Mouse (Mus musculus): ENCODE data around the gene Os9. TPM values are rescaled to one million over a fixed set of nuclear protein-coding genes. Genes with fewer than 3 reads are reported as not detected.

The Os9 gene
- total and polyA plus RNA-seq, 2 experiments from 2014 or later: 119 to 122 TPM

DNA sequence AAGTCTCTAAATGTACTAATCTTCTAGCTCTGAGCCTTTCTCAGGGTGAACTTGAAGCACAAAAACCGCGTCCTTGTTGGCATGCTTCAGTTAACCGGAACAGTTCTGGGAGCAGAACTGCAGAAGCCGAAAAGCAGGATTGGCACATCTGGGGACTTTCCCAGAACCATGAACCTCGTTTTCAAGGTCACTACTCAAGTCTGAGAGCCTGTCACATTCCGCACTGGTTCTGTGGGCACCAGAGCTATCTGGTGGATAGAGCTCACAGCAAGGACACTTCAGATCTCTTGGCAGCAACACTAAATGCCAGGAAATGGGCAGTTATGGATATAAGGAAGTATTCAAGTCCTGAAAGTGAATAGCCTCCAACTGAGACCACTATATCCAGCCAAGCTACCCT is 26.2 kb upstream of the Os9 start:
- no peaks in the 10 kb centered on the region for H3K36me3 ChIP-seq (ENCODE audit: insufficient read depth)
- H3K9ac ChIP-seq: no peak overlapping the region
- H3K27me3 ChIP-seq (ENCODE audit: insufficient read depth, low read length): no peaks in the 10 kb centered on the region
- H3K27ac ChIP-seq (ENCODE audit: low read depth, low read length): no peak overlapping the region
- no peak for DNase-seq
- no peak for TF ChIP-seq CTCF (IDR thresholded peaks at IDR 0.05; ENCODE audit: low read depth)
- WGBS: 81% methylated on average over 6 of the region's 6 CpGs
- ATAC-seq: no peak
- no peaks in the 10 kb centered on the region for H3K4me1 ChIP-seq (ENCODE audit: insufficient read depth)
- no peak overlapping the region for H3K4me2 ChIP-seq (ENCODE audit: low read depth)
- H3K9me3 ChIP-seq (ENCODE audit: low read length): no peaks in the 10 kb centered on the region
- no peak overlapping the region for H3K4me3 ChIP-seq (ENCODE audit: low read depth, low read length)

DNA sequence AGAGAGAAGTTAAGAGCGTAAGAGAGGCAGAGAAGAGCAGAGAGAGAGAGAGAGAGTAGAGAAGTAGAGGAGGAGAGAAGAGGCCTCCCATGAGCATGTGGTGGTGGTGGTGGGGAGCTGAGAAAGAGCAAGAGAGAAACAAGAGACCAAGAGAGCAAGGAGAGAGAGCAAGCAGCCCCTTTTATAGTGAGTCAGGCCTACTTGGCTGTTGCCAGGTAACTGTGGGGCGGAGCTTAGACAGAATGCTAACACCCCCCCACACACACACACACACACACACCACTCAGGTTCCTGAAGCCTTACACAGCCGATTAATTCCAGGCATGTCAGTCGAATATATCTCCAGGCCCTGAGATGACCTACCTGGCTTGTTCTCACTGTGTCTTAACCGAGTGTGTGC is 24.4 kb upstream of the Os9 start:
- H3K27me3 ChIP-seq (ENCODE audit: insufficient read depth, low read length): no peaks in the 10 kb centered on the region
- no peak overlapping the region for H3K9ac ChIP-seq
- no peaks in the 10 kb centered on the region for H3K4me1 ChIP-seq (ENCODE audit: insufficient read depth)
- TF ChIP-seq CTCF (IDR thresholded peaks at IDR 0.05; ENCODE audit: low read depth): no peak
- H3K4me2 ChIP-seq (ENCODE audit: low read depth): no peak overlapping the region
- no peaks in the 10 kb centered on the region for H3K36me3 ChIP-seq (ENCODE audit: insufficient read depth)
- WGBS: 79% methylated on average over 5 of the region's 5 CpGs
- no peaks in the 10 kb centered on the region for H3K9me3 ChIP-seq (ENCODE audit: low read length)
- no peak for DNase-seq
- H3K4me3 ChIP-seq (ENCODE audit: low read depth, low read length): no peak overlapping the region
- no peak for ATAC-seq
- no peak overlapping the region for H3K27ac ChIP-seq (ENCODE audit: low read depth, low read length)

DNA sequence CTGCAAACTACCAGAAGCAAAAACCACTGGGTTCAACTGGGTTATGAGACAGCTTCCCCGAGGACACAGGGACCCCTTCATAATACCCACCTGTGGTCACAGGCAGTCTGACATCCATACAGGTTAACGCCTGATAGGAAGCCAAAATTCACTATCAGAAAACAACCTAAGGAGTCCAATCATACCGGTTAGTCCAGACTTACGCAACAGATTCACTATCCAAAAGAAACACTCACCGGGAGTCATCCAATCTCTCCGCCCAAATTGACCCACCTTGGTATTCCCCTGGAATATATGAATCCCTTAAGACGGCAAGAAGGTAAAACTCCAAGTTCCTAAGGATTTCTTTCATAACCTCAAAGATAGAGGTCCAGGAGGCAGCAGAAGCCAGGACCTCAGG is 23.6 kb upstream of the Os9 start:
- Histone ChIP-seq H3K4me2 (ENCODE audit: low read depth) (no peak overlapping the region), H3K36me3 (ENCODE audit: insufficient read depth) (no peaks in the 10 kb centered on the region), H3K27ac (ENCODE audit: low read depth, low read length) (no peak overlapping the region), H3K4me1 (ENCODE audit: insufficient read depth) (no peaks in the 10 kb centered on the region), H3K27me3 (ENCODE audit: insufficient read depth, low read length) (no peaks in the 10 kb centered on the region), H3K9ac (no peak overlapping the region), H3K9me3 (ENCODE audit: low read length) (no peaks in the 10 kb centered on the region), H3K4me3 (ENCODE audit: low read depth, low read length) (no peak overlapping the region)
- no peak for TF ChIP-seq CTCF (IDR thresholded peaks at IDR 0.05; ENCODE audit: low read depth)
- ATAC-seq (no peak), DNase-seq (no peak)
- WGBS: 93% methylated on average over 7 of the region's 7 CpGs

DNA sequence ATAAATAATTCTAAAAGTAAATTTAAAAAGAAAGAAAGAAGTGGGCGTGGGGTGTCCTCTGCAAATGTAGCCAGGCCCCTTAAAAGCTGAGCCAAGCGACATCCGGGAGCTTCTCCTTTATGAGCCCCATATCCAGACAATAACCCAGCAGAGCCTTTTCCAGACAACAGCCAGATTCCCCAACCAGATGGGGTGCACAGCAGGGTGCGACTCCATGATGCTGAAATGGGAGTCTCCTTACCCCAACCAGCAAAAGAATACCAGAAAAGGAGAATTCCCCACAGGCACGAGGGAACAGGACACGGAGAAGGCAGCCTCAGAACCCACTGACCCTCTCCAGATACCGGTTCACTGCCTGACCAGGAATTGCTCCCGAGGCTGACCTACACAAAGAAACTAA is 22.3 kb upstream of the Os9 start:
- no peaks in the 10 kb centered on the region for H3K27me3 ChIP-seq (ENCODE audit: insufficient read depth, low read length)
- no peaks in the 10 kb centered on the region for H3K9me3 ChIP-seq (ENCODE audit: low read length)
- H3K4me1 ChIP-seq (ENCODE audit: insufficient read depth): no peaks in the 10 kb centered on the region
- no peak overlapping the region for H3K27ac ChIP-seq (ENCODE audit: low read depth, low read length)
- no peak overlapping the region for H3K4me3 ChIP-seq (ENCODE audit: low read depth, low read length)
- no peak for DNase-seq
- 82% methylated on average over 8 of the region's 8 CpGs for WGBS
- H3K36me3 ChIP-seq (ENCODE audit: insufficient read depth): no peaks in the 10 kb centered on the region
- TF ChIP-seq CTCF (IDR thresholded peaks at IDR 0.05; ENCODE audit: low read depth): no peak
- no peak overlapping the region for H3K9ac ChIP-seq
- no peak for ATAC-seq
- H3K4me2 ChIP-seq (ENCODE audit: low read depth): no peak overlapping the region

DNA sequence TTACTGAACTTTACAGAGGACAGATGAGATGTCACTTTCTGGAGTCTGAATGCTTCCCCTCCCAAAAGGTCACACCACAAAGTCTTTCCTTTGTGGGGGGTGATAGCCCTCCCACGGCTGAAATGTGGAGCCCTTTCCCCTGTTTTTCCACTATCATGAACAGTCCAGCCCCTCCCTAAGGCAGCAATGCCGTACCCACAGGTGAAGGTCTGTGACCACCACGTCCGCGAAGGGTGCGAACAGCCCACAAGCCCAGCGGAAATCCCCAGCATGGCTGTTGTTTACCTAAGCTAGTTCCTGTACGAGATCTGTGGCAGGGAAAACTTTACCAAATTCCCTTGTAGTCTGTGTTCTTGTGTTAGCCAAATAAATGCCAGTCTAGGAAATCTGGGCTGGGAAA is 20.6 kb upstream of the Os9 start:
- TF ChIP-seq CTCF (IDR thresholded peaks at IDR 0.05; ENCODE audit: low read depth): no peak
- 84% methylated on average over 8 of the region's 8 CpGs for WGBS
- Histone ChIP-seq H3K9ac (no peak overlapping the region), H3K9me3 (ENCODE audit: low read length) (no peaks in the 10 kb centered on the region), H3K27ac (ENCODE audit: low read depth, low read length) (no peak overlapping the region), H3K4me2 (ENCODE audit: low read depth) (no peak overlapping the region), H3K4me1 (ENCODE audit: insufficient read depth) (no peaks in the 10 kb centered on the region), H3K36me3 (ENCODE audit: insufficient read depth) (no peaks in the 10 kb centered on the region), H3K27me3 (ENCODE audit: insufficient read depth, low read length) (no peaks in the 10 kb centered on the region), H3K4me3 (ENCODE audit: low read depth, low read length) (no peak overlapping the region)
- DNase-seq: no peak
- ATAC-seq: no peak

DNA sequence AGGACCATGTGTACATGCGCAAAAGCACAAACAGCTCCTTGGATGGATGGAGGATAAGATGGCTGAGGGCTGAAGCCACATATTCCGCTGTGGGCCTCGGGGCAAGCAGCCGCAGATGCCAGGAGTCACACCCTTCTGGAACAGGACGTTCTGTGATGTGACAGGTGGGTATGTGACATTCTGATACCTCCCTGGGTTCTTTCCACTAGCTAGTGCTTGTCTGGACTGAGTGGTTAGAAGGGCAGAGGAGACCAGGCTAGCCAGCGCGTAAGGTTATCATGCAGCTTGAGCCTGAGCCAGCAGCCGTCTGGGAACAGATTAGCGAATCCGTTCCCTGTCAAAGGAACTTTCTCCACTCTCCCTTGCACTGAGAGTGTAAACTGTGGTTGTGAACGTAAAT is 20.0 kb upstream of the Os9 start:
- Histone ChIP-seq H3K9me3 (ENCODE audit: low read length) (no peaks in the 10 kb centered on the region), H3K27me3 (ENCODE audit: insufficient read depth, low read length) (no peaks in the 10 kb centered on the region), H3K4me1 (ENCODE audit: insufficient read depth) (no peaks in the 10 kb centered on the region), H3K27ac (ENCODE audit: low read depth, low read length) (no peak overlapping the region), H3K4me3 (ENCODE audit: low read depth, low read length) (no peak overlapping the region), H3K36me3 (ENCODE audit: insufficient read depth) (no peaks in the 10 kb centered on the region), H3K4me2 (ENCODE audit: low read depth) (no peak overlapping the region), H3K9ac (no peak overlapping the region)
- no peak for TF ChIP-seq CTCF (IDR thresholded peaks at IDR 0.05; ENCODE audit: low read depth)
- ATAC-seq (no peak), DNase-seq (no peak)
- 90% methylated on average over 11 of the region's 11 CpGs for WGBS

DNA sequence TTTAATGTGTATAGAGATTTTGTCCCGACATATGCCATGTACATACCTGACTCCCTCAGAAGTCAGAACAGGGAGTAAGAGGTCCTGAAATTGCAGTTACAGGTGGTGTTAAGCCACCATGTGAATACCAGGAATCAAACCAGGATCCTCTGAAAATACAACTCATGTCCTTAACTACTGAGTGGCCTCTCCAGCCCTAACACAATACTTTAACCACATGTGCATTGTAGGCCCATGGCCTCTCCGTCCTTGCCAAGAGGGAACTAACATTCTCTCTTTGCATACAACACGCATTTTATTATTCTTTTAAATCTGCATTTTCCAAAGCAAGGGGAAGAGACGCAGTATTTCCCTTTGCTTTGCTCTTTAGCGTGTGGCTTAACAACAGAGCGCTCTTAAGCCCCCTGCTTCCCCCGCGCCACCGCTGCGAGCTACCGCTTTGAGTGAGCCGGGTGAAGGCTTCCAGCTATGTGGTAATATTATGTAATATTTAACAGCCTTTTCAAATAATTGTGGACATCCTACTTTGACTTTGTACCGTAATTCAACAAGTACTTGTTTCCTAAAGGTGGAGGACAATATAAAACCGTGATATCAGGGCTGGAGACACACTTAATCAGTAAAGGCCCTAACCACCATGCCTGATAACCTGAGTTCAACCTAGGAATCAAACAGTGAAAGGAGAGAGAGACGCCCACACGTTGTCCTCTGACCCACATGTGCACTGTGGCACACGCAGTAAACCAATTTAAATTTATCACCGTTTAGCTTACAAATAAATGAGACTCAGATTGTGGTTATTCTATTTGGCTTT is 17.6 kb upstream of the Os9 start:
- Histone ChIP-seq H3K36me3 (ENCODE audit: insufficient read depth) (no peaks in the 10 kb centered on the region), H3K4me1 (ENCODE audit: insufficient read depth) (no peaks in the 10 kb centered on the region), H3K4me3 (ENCODE audit: low read depth, low read length) (no peak overlapping the region), H3K9ac (no peak overlapping the region), H3K27ac (ENCODE audit: low read depth, low read length) (no peak overlapping the region), H3K9me3 (ENCODE audit: low read length) (no peaks in the 10 kb centered on the region), H3K27me3 (ENCODE audit: insufficient read depth, low read length) (no peaks in the 10 kb centered on the region), H3K4me2 (ENCODE audit: low read depth) (no peak overlapping the region)
- no peak for TF ChIP-seq CTCF (IDR thresholded peaks at IDR 0.05; ENCODE audit: low read depth)
- no peak for ATAC-seq
- WGBS: 88% methylated on average over 18 of the region's 18 CpGs
- no peak for DNase-seq
